Mouse (Mus musculus): ENCODE measurements around the gene Acbd5.

Acbd5 gene

GRCm38 (mm10) chr2:23068894-23069744 is 1.2 kb downstream of the Acbd5 start:
- CTCF ChIA-PET, result interaction anchor here (0.5 to 1.2 kb wide), 2 partner anchors 18 to 237 kb away, joined by 3 to 4 read pairs; no protein-coding TSS in a partner anchor

- CTCF ChIA-PET, result interaction anchor here (0.6 to 0.7 kb wide), 2 partner anchors 84 to 90 kb away, joined by 3 read pairs; no protein-coding TSS in a partner anchor
Measured at GRCm38 (mm10) chr2:23070491-23070890, 2.5 kb downstream of the Acbd5 start.

- CTCF ChIA-PET, result interaction anchor here (0.7 kb wide), 1 partner anchor 19 kb away, joined by 4 read pairs; no protein-coding TSS in a partner anchor
Measured at GRCm38 (mm10) chr2:23071406-23071805, 3.4 kb downstream of the Acbd5 start.

GRCm38 (mm10) chr2:23075846-23076245 is 7.9 kb downstream of the Acbd5 start:
- CTCF ChIA-PET, result interaction anchor here (0.7 kb wide), 1 partner anchor 517 kb away, joined by 3 read pairs; no protein-coding TSS in a partner anchor

GRCm38 (mm10) chr2:23076783-23077182 is 8.8 kb downstream of the Acbd5 start:
- CTCF ChIA-PET, result no interaction called here

GRCm38 (mm10) chr2:23077693-23078092 is 9.7 kb downstream of the Acbd5 start:
- CTCF ChIA-PET, result no interaction called here

- CTCF ChIA-PET, result no interaction called here
Measured at GRCm38 (mm10) chr2:23078588-23078987, 10.6 kb downstream of the Acbd5 start.

- CTCF ChIA-PET, result no interaction called here
Measured at GRCm38 (mm10) chr2:23084540-23084939, 16.6 kb downstream of the Acbd5 start.

- CTCF ChIA-PET, result interaction anchor here (0.7 kb wide), 1 partner anchor 109 kb away, joined by 3 read pairs; no protein-coding TSS in a partner anchor
Measured at GRCm38 (mm10) chr2:23092216-23092615, 24.2 kb downstream of the Acbd5 start.

- CTCF ChIA-PET, result no interaction called here
Measured at GRCm38 (mm10) chr2:23097028-23097427, 29.1 kb downstream of the Acbd5 start.

- CTCF ChIA-PET, result no interaction called here
Measured at GRCm38 (mm10) chr2:23102266-23102665, 34.3 kb downstream of the Acbd5 start.

GRCm38 (mm10) chr2:23119573-23119972 is 51.6 kb downstream of the Acbd5 start:
- CTCF ChIA-PET, result no interaction called here

GRCm38 (mm10) chr2:23155199-23155621 is 87.2 kb downstream of the Acbd5 start:
- CTCF ChIA-PET, result interaction anchor here (0.6 to 0.7 kb wide), 2 partner anchors 62 to 83 kb away, joined by 3 to 6 read pairs; no protein-coding TSS in a partner anchor

GRCm38 (mm10) chr2:23155777-23156607 is 88.0 kb downstream of the Acbd5 start, which contains the start of the genes Mastl and Yme1l1:
TSS of gene Mastl (minus strand) at chr2:23156024.
TSS of gene Yme1l1 (plus strand) at chr2:23156369.
- CTCF ChIA-PET, result no interaction called here

- CTCF ChIA-PET, result no interaction called here
Measured at GRCm38 (mm10) chr2:23156608-23157081, 88.7 kb downstream of the Acbd5 start.
